Mouse (Mus musculus) retina, embryonic 14.5 days (tissue): ENCODE data around the gene Ovgp1.
"Not testable (repeated sequence)": the region's sequence is repeated elsewhere in the genome, so short reads cannot be mapped to it uniquely, and the experiment has no call there.

Source experiments
- DNase-seq: peaks from one replicate; pipeline ENCODE4 v3.0.0-alpha.2; 2015; ENCODE audit warnings: low spot score

Gene Ovgp1

DNA sequence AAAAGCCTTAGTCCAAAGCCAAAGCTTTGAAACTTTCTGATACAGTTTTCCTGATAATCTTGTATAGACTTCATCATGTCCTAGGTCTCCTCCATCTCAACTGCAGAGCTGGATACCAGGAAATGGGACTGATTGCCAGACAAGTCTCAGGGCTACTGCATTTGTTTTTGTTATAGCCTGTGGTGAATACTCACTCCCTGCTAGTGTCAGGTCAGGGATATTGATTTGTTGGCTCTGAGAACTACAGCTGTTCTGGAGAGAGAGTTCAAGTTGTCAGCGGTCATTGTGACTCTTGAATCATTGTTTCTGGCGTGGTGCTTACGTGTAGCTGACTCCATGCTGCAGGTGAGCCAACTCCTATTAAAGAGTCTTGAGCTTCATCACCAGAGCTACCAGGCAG is at the start of gene Ovgp1:
Gene Ovgp1 (plus strand): TSS at position 301 of the 400 bp plus-strand sequence.
- DNase-seq: no peak

DNA sequence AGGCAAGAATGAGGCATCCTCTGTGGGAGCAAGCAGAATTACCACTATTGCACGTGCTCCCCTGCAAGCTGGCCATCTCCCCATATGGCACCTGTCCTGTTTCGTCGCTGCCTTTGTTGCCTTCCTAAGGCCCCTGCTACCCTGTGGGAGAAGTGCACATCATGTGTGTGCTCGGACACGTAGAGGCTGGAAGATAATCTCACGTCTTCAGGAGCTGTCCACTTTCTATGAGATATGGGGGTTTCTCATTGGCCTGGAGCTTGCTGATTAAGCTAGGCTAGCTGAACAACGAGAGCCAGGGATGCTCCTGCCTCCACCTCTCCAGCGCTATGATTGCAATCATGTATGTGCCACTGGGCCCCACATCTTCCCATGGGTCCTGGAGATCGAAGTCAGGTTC is 48.9 kb upstream of the Ovgp1 start:
- no peak for DNase-seq

DNA sequence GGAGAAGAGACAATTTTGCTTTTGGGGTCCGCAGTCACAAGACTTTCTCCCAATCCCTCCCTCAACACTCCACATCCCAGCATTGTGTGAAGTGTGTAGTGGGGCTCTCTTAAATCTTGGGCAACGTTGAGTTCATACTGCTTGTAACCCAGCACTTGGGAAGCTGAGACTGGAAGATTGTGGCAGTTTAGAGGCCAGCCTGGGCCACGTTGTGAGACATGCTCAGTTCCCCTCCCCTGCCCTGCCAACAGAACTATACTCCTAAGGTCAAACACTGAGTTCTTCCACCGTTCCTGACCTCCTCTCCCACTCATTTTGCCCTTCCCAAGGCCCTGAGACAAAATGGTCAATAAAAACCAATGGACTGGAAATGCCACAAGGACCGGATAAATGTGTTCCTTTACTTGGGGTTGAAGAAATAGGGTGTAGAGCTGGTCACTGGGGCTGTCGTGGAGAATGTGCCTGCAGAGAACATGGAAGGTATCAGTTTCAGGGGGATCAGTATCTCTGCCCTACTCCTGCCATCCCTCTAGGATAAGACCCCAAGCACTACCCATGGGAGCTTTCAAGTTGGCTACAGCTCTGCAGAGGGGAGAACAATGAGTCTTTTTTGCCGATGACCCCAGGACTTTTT is 45.8 kb upstream of the Ovgp1 start:
- no peak for DNase-seq

DNA sequence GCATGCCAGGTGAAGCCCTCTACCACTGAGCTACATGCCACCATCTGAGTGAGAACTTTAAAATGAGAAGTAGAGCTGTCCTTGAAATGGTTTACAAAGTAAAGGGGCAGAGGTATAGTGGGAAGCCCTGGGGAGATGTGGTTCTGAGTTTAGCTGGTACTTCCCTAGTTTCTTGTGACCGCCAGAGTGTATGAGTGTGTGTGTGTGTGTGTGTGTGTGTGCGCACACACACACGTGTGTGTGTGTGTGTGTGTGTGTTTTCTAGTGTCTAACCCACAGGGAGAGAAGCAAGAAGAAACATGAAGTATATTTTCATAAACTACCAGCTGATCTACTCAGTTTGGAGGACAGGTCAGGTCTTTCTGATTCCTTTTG is 45.3 kb upstream of the Ovgp1 start:
- DNase-seq: no peak

DNA sequence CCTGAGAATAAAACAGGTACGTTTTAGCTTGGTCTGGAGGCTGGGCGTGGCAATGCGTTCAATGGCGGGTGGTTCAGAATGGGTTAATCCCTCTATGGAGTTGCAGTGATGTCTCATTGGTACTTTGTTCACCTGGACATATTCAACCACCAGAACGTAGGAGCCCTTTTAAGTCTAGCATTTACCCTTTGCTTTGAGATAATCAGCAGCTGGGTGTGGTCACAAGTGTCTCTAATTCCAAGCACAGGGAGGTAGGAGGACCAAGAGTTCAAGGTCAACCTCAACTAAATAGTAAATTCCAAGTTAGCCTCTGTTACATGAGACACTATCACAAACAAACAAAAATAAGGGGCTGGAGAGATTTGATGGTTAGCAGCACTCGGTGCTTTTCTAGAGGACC is 44.7 kb upstream of the Ovgp1 start:
- no peak for DNase-seq

DNA sequence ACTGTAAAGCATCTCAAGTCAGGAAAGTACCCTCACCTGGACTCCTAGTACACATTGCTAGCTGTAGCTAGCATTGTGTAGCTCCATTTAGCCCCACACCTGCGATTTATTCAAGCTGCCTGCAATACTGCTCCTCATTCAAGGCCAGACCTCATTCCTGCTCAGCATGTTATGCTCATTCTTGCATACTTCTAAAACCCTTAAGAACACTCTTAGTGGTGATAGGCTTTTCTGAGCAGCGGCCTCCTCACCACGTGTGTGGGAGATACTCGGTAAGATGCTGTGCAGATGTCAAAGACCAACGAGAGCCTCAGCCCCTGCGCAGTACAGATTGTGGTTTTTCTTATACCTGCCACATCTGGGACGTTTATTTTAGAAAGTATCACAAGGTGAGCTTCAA is 43.7 kb upstream of the Ovgp1 start:
- DNase-seq: no peak

DNA sequence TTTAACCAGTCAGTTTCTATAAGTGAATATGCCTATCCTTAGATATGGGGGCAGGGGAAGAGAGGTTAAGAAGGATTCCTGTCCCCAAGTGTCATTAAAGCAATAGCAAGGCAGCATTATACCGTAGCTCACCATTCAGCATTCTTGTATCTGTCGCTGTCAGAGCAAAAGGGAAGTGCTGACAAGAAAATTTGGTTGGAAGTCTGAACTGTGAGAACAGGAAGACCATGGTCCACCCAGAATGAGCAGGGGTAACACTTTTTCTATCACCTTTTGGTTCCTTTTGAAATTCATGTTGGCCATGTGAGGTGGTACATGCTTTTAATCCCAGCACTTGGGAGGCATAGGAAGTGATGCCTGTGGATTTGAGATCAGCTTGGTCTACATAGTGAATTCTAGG is 42.4 kb upstream of the Ovgp1 start:
- no peak for DNase-seq

- no peak for DNase-seq
These were observed 41.1 kb upstream of the Ovgp1 start, which contains the start of gene I830077J02Rik for GRCm38 (mm10) chr3:105932240-105933071. I830077J02Rik (minus strand) TSS chr3:105932664.

GRCm38 (mm10) chr3:105933926-105934325 is 39.6 kb upstream of the Ovgp1 start:
- DNase-seq: no peak

DNA sequence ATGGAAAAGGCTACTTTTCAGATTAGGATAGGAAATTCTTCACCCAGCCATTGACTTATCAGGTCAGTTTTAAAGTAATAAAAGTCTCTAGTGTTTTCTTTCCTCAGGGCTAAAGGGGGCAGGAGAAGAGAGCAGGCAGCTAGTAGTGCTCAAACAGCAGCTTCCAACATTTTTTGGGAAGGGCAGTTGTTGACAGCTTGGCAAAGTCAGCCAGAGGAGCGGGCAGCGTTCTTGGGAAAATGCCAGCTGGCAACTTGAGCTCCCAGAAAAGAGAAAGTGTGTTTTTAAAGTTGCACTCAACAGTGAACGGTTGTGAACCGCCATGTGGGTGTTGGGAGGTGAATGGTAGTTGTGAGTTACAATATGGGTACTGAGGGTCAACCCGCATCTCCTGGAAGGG is 38.5 kb upstream of the Ovgp1 start:
- DNase-seq: no peak

GRCm38 (mm10) chr3:105936111-105936510 is 37.4 kb upstream of the Ovgp1 start:
- no peak for DNase-seq

- DNase-seq: no peak
These were observed 22.2 kb upstream of the Ovgp1 start for GRCm38 (mm10) chr3:105951348-105951747.

- DNase-seq: no peak
These were observed 16.3 kb upstream of the Ovgp1 start for GRCm38 (mm10) chr3:105957235-105957634.

- DNase-seq: peak; percentile 5
These were observed 15.3 kb upstream of the Ovgp1 start for GRCm38 (mm10) chr3:105958204-105958603.

DNA sequence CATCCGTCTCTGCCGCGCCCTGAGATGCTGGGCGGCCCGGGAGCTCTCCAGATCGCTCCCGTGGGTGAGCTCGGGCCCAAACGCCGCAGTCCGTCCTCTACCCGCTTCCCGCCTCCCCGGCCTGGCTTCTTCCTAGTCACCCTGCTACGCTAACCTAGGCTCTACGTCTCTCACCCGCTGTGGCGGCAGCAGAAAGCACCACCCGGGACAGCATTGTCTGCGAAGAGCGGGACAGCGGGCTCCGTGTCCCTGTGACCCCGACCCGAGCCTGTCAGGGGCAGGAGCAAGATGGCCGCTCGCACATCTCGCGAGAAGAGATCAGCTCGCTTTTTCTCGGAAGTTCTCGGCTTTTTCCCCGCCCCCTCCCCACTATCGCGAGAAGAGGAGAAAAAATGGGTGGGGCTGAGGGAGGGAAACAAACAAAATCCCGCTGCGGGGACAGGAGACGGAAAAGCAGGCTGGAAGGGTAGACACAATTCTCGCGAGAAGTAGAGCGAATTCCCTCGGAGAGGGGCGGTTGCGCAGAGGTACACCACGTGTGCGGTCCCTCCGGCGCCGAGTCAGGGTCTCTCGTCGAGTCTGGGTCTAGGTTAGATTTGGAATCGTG is 14.4 kb upstream of the Ovgp1 start, which contains the start of gene Wdr77:
Gene Wdr77 (plus strand): TSS at position 396 of the 607 bp plus-strand sequence.
- peak; percentile 99 for DNase-seq

DNA sequence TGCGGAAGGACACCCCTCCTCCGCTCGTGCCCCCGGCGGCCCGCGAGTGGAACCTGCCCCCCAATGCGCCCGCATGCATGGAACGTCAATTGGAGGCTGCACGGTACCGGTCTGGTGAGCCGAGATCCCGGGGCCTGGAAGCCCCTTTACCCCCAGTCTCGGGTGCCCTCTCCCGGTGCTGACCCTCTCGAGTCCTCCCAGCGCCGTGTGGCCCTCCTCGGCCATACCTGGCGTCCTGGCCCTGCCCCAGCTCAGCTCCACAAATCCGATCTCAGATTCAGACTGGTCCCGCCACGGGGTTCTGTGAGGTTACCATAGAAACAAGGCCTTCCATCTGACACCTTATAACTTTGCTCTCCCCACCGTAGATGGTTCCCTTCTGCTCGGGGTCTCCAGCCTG is 13.9 kb upstream of the Ovgp1 start:
- DNase-seq: no peak

DNA sequence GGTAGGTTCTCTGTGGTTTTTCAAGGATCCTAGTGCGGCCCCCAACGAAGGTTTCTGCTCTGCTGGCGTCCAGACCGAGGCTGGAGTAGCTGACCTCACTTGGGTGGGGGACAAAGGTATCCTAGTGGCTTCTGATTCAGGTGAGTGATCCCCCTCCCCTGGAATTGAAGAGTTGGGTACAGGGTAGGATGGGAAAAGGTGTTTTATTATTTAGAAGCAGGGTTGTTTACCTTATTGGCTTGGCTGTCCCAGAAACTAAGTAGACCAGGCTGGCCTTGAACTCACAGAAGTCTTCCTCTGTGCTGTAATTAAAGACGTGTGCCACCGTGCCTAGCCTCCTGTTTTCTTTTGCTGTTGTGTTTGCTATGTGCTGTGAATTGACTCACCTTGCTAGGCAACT is 13.5 kb upstream of the Ovgp1 start, which contains the start of gene Atp5f1:
Gene Atp5f1 (minus strand): TSS at position 101 of the 400 bp plus-strand sequence.
- no peak for DNase-seq

DNA sequence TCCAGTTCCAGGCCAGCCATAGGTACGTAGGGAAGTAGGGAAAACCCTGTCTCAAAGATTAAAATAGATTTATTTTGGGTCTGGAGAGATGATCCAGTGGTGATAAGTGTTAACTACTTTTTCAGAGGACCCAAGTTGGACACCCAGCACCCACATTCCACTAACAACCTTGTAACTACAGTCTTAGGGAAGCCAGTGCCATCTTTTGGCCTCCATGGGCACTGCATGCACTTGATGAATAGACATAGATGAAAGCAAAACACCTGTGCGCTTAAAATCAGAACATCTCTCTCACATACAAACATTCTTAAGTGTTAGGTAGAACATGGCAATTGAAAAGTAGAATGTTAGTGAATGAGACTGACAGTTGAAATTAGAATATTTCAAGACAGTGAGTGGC is 12.8 kb upstream of the Ovgp1 start:
- peak; percentile 22 for DNase-seq

- DNase-seq: no peak
These were observed 1.6 kb upstream of the Ovgp1 start for GRCm38 (mm10) chr3:105971831-105972446.

DNA sequence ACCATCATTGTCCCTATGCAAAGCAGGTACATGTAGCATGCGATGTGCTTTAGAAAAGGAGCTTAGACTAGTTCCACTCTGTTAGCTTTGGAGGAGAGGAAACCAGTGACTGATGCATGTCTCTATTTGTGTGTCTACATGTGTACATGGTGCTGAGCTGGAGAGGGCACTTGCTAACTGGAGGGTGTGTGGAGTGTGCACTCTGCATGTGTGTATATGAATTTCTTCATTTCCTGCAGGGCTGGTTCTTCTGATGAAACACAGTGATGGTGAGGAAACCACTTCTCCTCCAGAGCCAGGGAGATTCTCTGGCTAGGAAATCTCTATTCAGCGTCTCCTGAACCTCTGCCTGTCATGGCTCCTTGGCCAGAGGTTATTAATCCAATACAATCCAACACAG is 663 bp downstream of the Ovgp1 start:
- no peak for DNase-seq

- DNase-seq: not testable (repeated sequence)
These were observed 16.1 kb downstream of the Ovgp1 start for GRCm38 (mm10) chr3:105989611-105990010.

GRCm38 (mm10) chr3:105991653-105992283 is 18.3 kb downstream of the Ovgp1 start:
- DNase-seq: peak; percentile 85
